Mouse (Mus musculus): Measurements from ENCODE around the gene Olfr661. TPM values are rescaled to one million over a fixed set of nuclear protein-coding genes. Genes with fewer than 3 reads are reported as not detected.

Olfr661 gene
- polyA plus RNA-seq (2012; rRNA removed) = not detected in 2 replicates

DNA sequence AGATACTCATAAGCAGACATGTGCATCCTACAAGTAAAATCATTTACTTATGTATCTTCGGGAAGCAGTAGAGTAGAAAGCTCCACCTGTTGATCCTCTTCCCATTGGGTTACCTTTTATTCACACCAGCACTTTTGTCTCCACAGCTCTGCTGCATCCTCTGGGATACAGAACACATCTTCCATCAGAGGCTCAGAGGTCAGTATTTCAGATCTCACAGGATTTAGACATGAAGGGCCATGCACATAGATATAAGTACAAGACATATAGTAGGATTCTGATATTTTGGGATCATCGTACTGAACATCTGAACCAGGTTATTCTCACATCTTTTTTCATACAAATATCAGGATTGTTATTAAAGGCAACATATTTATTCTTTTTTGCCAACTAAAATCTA, at the start of gene Olfr661:
Olfr661 (plus strand) TSS at position 301 of the 400 bp plus-strand sequence.
- no peak for DNase-seq (ENCODE audit: low read depth)

DNA sequence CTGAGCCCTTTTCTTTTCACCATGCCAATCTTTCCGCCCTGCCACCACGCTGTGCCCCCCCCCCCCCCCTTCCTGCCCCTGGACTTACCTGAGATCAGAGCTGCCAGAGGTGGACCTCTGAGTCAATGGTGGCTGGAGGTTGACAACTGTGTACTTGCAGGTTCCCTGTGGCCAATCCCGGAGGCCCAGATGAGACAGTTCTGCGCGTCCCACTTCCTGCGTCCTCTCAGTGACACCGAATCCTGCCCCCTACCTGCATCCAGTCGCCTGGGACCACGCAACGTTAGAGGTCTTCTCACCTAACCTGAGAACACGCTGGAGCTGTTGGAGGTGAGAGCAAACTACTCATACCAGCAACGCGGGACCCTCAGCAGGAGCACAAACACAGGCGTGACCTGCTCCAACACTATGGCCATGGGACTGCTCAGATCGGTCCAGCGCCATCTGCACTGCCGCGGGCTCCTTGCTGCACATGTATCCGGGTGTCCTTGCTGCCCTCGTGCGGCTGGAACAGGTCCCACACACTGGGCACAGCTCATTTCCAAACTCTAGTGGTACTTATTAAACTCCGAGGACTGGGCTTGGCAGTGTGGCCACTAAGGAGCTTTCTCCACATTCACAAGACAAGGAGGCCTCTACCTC, 39.3 kb upstream of the Olfr661 start, which contains the start of gene Olfr658:
Olfr658 (minus strand) TSS at position 465 of the 642 bp plus-strand sequence.
- no peak for DNase-seq (ENCODE audit: low read depth)

DNA sequence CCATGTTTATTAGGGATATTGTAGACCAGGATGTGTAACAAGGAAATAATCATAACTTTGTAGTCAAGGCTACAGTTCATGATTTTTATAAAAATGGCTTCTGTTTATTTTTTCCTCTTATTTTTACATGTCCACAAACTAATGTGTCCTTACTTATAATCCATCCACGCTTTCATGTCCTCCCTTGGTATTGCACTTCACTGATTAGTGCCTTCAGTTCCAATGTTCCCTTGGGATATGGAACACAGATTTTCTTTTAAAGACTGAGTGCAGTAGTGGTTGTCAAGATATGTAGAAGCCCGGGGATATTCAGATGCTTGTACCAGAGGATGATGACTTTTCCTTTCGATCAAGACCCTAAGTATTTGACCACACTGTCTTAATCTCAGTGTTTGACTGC, 19.8 kb upstream of the Olfr661 start, which contains the start of gene Olfr659:
Olfr659 (plus strand) TSS at position 301 of the 400 bp plus-strand sequence.
- DNase-seq (ENCODE audit: low read depth) = no peak

Other genes with a start within 250 kb of the Olfr661 start
- 3.0 and 4.6 TPM in 2 replicates for gene Trim30a, start 221.3 kb upstream of the Olfr661 start, polyA plus RNA-seq (2012; rRNA removed)
- gene Trim30d, start 178.7 kb upstream of the Olfr661 start, polyA plus RNA-seq (2012; rRNA removed) = 1.2 and 1.7 TPM in 2 replicates
- gene Olfr651, start 136.4 kb upstream of the Olfr661 start, polyA plus RNA-seq (2012; rRNA removed) = not detected in 2 replicates
- not detected in 2 replicates for gene Olfr652, start 125.6 kb upstream of the Olfr661 start, polyA plus RNA-seq (2012; rRNA removed)
- not detected in 2 replicates for gene Olfr653, start 109.2 kb upstream of the Olfr661 start, polyA plus RNA-seq (2012; rRNA removed)
- gene Olfr654, start 99.5 kb upstream of the Olfr661 start, polyA plus RNA-seq (2012; rRNA removed) = not detected in 2 replicates
- not detected in 2 replicates for gene Olfr655, start 84.7 kb upstream of the Olfr661 start, polyA plus RNA-seq (2012; rRNA removed)
- not detected in 2 replicates for gene Olfr656, start 72.5 kb upstream of the Olfr661 start, polyA plus RNA-seq (2012; rRNA removed)
- gene Olfr657, start 61.7 kb upstream of the Olfr661 start, polyA plus RNA-seq (2012; rRNA removed) = not detected in 2 replicates
- 0.04 TPM in 2 replicates for gene Olfr658, start 39.2 kb upstream of the Olfr661 start, polyA plus RNA-seq (2012; rRNA removed)
- not detected in 2 replicates for gene Olfr659, start 19.7 kb upstream of the Olfr661 start, polyA plus RNA-seq (2012; rRNA removed)
- gene Usp17le, start 91.0 kb downstream of the Olfr661 start, polyA plus RNA-seq (2012; rRNA removed) = not detected in 2 replicates
- gene Usp17lb, start 156.1 kb downstream of the Olfr661 start, polyA plus RNA-seq (2012; rRNA removed) = 0.07 TPM in 1 of 2 replicates, not detected in the other
- gene Usp17la, start 170.5 kb downstream of the Olfr661 start, polyA plus RNA-seq (2012; rRNA removed) = not detected in 2 replicates
- not detected in 2 replicates for gene Olfr665, start 191.5 kb downstream of the Olfr661 start, polyA plus RNA-seq (2012; rRNA removed)
- 1.1 TPM in 1 of 2 replicates, not detected in the other for gene Olfr666, start 209.5 kb downstream of the Olfr661 start, polyA plus RNA-seq (2012; rRNA removed)
- gene Olfr667, start 235.0 kb downstream of the Olfr661 start, polyA plus RNA-seq (2012; rRNA removed) = not detected in 2 replicates
- gene Olfr668, start 241.6 kb downstream of the Olfr661 start, polyA plus RNA-seq (2012; rRNA removed) = not detected in 2 replicates
- gene Olfr669, start 247.7 kb downstream of the Olfr661 start, polyA plus RNA-seq (2012; rRNA removed) = 0.13 TPM in 1 of 2 replicates, not detected in the other

Measured in gonadal fat pad, adult 2 months (tissue).